Mouse (Mus musculus) kidney, postnatal 10 days (tissue): ENCODE data around the gene Cd8a.

Experiments
- DNase-seq: peaks from one replicate; pipeline ENCODE4 v3.0.0; 2021; ENCODE audit warnings: mixed read lengths

The Cd8a gene

DNA sequence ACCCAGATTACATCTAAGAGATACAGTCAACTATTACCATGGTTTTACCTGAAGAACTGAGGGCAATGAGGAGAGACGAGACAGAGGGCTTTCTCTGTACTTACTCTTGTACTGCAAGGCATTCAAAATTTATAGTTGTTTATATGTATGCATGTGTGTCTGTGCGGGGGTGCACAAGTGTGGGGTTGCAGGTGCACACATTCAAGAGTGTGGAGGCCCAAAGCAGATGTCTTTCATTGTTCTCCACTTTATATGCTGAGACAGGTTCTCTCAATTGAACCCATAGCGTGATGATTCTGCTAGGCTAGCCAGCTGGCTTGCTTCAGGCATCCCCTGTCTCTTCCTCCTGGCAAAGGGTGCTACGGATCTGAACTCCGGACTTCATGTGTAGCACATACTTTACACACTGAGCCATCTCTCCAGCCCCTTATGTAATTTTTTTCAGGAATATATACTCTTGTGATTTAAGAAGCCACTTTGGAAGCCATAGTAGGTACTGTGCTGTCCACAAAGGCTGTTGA is 2.1 kb upstream of the Cd8a start:
- no peak for DNase-seq

DNA sequence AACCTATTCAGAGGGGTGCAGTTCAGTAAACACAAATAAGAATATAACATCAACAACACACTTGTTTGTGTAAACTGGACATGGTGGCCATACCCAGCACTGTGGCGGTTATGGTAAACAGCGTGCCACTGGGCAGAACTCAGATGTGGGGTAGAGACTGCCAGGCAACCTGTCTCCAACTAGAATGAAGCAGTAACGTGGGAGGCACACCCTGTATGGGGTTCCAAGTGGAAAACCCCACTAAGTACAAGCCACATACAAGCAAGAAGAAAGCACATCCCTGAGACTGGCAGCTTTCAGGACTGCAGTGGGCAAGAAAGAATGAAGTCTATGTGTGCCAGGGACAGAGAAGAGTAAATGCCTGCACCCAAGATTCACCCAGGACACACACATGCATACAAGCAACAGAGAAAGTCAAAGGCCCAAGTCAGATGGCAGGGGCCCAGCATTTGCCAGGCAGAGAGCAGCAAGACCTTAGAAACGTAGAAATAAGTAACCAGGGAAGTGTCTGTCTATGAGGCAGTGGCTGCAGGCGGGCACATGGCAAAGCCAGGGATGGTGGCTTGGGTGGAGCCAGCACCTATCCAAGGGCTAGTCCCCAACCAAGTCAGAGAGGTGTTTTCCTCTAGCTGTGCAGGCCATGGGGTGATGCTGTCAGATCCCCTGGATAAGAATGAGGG is 1.0 kb upstream of the Cd8a start:
- no peak for DNase-seq

DNA sequence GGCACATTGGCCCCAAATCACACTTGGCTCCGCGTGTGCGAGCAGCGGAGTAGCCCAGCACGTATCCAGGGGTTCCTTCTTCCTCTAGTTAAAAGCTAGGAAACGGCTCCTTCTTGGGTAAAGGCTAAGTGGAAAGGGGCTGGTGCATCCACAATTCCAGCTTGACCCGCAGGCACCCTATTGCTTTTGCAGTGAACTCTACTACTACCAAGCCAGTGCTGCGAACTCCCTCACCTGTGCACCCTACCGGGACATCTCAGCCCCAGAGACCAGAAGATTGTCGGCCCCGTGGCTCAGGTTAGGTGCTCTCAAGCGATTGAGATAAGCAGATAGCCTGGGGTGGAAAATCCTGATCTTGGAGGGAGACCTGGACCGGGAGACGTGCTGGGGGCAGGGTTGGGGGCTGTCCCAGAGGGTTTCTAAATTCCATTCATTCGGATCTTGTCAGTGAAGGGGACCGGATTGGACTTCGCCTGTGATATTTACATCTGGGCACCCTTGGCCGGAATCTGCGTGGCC is 1.1 kb downstream of the Cd8a start:
- DNase-seq = no peak

DNA sequence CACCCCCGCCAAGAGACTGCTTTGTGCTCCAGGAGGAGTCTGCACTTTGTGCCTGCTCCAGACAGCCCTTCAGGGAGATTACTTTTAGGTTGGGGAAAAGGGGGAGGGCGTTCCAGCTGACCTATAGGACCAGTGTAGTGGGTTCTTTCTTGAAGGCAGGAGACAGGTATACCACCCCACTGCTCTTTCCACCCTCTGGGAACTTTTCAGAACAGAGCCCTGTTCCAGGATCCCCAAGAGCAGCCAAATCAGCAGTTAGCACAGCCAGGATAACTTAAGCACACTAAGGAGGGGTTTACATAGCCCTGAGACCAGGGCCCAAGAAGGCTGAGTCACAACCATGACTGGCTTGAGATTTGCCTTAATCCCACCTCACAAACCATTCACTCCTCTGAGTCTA is 1.7 kb downstream of the Cd8a start:
- DNase-seq = no peak

DNA sequence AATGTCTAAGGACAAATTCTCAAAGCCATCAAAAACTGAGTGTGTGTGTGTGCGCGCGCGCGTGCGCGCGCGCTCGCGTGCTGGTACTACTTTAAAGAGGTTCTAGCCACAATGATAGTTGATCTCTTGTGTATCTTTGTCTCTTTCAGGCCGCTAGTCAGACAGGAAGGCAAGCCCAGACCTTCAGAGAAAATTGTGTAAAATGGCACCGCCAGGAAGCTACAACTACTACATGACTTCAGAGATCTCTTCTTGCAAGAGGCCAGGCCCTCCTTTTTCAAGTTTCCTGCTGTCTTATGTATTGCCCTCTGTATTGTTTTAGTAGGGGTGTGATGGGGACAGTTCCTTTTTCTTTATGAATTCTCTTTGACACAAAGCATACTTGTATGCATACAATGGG is 3.5 kb downstream of the Cd8a start:
- no peak for DNase-seq

DNA sequence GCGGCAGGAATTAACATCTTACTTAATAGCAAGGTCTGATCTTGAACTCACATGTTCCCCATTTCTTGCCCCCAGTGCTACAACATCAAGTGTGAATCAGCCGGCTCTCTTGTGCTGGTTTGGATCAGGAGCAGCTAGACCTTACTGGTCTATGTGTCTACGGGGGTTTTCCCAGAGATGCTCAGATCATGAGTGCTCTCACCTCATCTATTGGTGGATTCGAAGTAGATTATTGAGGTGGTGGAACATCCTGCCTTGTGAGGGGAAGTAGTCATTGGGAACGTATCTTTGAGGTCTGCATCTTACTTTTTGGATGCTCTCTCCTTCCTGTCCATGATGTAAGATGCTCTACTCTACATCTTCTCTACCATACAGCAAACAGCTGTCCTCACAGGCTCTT is 8.4 kb downstream of the Cd8a start:
- DNase-seq = no peak

DNA sequence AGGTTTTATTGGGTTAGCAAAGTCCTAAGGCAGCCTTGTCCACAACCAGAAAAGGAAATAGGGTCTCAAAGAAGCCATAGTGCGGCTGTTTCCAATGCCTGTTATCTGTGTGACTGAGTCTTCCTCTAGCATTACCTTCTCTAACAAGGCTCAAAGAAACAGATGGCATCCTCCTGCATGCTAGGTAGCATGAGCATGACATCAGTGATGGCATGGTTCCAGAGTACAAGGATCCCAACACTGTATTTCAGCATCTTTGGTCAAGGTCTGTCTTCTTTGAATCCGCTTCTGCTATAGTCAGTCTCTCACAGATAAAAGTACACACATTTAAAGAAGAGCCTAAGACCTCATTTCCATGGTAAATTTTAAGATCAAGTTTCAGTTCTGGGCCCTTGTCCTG is 17.3 kb downstream of the Cd8a start:
- DNase-seq = no peak

DNA sequence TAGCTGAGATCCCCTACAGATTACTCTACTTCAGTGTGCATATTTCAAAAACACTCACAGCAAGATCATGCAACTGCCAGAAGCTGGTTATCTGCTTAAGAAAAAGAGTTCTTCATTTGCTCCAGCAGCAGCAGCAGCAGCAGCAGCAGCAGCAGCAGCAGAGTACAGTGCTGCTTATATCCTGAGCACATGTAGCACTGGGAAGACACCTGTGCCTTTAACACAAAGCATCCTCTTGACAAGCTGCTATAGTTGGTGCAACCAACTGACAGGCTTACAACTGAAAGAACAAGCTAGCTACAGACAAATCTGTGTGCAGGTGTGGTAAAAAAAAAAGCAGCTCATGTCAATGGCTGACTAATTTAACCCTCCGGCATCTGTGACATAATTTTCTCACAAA is 22.8 kb downstream of the Cd8a start:
- DNase-seq = no peak

DNA sequence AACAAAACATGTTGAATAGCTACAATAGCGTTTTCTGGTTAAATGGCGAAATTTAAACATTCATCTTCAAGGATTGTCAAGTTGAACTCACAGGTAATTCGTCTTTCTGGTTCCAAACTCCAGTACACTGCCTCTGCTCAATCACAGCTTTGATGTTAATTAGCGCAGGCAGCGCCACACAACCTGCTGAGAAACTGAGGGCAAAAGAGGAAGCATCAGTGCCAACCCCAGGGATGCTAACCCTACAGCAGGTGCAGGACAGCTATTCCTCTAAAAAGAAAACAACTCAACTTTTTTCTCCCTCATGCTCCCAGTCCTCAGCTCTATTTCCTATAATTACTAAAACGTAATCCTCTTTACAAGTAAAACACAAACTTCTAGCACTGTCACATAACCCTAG is 23.5 kb downstream of the Cd8a start:
- no peak for DNase-seq

DNA sequence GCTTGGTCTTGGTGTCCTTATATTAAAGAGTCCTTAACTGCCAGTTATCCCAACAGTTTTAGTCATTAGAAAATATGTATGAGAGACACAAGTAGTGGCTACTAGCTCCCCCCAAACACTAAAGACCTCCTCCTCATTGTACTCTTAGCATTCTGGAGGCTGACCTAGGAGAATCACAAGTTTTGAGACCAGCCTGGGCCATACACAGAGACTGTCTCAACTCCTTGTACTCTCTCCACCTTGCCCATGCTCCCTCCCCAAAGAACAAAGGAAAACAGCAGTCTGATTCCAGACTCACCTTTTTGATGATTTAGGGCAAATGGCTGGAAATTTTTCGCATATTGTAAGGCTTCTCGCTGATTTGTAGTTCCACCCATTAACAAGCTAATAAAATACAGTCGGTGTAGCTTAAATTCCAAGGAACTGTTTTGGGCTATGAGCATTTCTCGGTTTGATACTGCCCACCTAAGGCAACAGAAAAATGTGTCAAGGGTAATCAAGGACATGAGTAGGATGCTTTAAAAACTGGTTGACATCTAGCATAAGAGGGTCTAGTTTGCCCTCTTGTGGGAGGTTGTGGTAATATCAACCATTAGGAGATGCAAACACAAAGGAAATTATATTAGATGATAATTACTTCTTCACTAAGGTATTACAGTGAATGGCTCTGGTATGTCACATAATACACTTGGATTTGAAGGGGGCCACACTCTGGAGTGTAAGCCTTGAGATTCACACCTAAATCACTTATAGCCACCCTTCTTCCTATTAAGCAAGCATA is 25.8 kb downstream of the Cd8a start:
- DNase-seq = peak; percentile 26

DNA sequence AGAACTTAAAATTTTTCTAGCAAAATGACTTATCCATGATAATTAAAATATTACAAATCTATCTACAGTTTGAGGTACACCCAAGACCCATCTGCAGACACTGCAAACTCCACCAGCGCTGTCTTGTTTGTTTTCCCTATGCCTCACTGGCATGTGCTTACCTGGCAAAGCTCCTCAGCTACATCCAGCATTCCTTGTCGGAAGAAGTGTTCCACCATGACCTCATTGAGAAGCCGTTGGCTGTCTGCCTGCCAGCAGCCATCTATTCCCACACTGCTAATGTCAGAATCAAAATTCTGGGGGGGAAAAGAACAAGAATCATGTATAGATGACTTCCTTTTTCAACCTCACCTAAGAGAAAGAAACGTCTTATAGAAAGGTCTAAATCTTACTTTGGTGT is 41.4 kb downstream of the Cd8a start:
- peak; percentile 40 for DNase-seq

DNA sequence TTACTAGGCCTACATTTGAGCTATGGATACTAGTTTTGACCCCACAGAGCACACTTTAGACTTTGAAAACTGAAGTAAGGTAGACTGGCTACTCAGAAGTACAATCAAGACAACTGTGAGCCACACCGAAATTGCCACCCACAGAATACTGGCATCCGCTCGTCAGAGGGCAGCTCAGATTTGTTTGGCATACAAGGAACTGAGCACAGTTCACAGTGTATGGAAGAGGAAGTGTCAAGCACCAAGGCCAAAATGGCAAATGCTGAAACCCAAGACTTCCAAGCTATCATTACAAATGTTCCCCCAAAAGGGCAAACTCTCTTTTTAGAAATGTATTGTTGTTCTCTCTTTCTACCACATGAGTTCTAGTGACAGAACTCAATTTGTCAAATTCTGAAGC is 42.2 kb downstream of the Cd8a start:
- DNase-seq = no peak

DNA sequence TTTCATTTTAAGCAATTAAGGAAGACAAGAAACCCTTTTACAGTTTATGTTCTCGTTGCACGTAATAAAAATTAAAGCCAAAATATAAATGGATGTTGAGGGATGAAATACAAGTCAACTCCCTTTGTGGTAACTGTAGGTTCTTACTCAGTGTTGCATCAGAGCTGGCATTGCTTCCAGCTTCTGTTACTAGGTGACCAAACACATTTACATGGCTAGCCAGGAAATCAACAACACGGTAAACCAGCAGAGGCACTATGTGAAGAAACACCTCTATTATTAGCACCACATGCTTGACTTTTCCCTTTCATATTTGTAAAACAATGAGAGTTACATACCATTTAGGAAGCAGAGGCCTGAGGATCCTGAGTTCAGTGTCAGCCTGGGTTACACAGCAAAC is 45.6 kb downstream of the Cd8a start:
- no peak for DNase-seq

DNA sequence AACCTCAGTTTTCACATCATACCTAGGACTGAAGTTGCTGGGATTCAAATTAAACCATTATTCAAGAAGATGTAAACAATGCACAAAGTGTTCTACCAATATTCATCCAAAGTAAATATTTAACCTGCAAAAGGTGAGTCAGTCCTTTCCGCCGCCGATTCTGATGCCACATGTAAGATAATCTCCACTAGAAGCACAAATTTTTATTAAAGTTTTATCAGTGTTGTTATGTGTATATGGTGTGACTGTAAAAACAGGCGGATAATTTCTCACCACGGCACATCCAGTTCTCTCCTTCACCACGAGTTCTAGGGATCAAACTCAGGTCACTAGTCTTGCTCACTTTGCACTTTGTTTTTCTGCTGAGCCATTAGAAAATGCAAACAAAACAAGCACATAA is 47.6 kb downstream of the Cd8a start:
- no peak for DNase-seq

DNA sequence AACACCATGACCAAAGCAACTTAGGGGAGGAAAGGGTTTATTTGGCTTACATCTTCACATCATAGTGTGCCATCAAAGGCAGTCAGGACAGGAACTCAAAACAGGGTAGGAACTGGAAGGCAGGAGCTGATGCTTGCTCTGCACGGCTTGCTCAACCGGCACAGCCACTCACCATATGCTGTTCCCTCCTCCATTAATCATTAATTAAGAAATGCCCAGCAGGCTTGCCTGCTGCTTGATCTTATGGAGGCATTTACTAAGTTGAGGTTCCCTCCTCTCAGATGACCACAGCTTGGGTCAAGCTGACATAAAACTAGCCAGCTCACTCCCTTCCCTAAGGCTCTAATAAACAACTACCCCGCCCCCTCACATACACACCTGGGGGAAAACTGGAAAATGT is 48.9 kb downstream of the Cd8a start:
- DNase-seq = no peak

DNA sequence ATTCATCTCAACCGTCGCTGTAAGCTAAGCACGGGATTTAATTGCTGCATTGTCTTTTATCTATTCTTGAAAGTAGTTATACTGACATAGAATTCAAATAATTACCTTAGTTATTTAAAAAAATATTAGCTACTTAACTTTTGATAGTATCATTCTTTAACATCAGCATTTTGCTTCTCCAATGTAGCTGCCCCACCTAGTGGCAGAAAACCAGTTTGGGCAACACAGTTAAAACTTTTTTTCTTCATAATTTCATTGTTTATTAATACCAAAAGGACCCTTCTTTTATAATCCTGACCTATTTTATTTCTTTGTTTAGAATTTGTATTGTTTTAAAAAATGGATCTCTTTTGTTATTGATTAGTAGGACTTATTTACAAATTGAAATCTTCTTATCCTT is 49.9 kb downstream of the Cd8a start:
- peak; percentile 63 for DNase-seq

DNA sequence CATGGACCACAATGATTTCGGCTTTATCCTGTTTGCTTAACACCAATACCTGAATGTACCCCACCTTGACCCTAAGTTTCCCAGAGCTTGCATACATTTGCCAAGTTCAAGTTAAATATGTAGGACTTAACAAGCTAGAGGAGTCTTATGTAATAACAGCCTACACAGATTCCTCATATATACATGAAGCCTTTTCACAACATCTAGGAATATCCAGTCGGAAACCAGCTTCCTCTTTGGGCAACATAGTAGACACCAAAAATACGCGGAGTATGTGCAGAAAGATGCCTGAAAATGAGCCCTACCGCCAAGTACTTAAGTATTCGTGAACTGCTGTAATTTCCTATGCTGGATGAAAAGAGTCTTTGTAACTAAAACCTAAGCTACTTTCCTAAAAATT is 52.5 kb downstream of the Cd8a start:
- no peak for DNase-seq

DNA sequence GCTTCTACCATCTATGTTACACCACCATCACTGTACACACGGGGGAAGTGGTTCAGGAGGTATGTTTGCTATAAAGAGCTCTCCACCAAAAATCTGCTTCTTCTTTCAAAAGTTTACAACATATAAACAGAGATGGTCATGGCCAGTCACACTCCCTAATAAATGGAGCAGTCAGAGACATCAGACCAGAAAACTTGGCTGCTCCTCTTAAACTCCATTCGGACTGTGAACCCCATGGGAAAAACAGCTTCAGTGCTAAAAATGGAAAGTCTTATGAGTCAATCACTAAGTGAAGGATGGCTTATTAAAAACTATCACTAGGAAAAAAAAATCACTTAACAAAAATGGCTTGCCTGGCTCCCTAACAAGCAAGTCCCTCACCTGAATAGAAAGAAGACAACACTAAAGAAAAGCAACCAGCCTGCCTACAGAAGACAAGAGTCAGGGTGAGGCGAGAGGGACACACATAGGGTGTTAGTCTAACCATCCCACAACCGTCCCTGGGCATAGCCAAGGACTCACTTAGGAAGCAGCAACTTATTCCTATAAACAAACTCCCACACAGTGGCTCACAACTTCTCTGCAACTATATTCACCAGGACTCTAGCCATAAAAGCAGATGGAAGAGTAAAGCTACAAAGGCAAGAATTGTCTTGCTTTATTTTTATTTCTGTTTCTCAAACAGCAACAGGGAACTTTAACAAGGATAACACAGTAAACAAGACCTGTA is 54.9 kb downstream of the Cd8a start:
- DNase-seq = no peak
